Mouse (Mus musculus) testis, adult 2 months (tissue): ENCODE data around the gene Mcm8.

ENCODE experiments used
- CTCF ChIP-seq: fragments of 200-500 bp; IDR thresholded peaks from 2 replicates; pipeline ENCODE4 v1.5.1; 2012; ENCODE audit warnings: low read depth, mild to moderate bottlenecking, inconsistent platforms, low read length, moderate library complexity; ENCODE audit not compliant: control insufficient read depth, insufficient read depth, insufficient replicate concordance
- POLR2A ChIP-seq: fragments of 200-500 bp; IDR thresholded peaks from 2 replicates; pipeline ENCODE4 v1.6.1; 2012; ENCODE audit warnings: low read depth, mild to moderate bottlenecking, inconsistent platforms, low read length, moderate library complexity; ENCODE audit not compliant: control insufficient read depth

DNA sequence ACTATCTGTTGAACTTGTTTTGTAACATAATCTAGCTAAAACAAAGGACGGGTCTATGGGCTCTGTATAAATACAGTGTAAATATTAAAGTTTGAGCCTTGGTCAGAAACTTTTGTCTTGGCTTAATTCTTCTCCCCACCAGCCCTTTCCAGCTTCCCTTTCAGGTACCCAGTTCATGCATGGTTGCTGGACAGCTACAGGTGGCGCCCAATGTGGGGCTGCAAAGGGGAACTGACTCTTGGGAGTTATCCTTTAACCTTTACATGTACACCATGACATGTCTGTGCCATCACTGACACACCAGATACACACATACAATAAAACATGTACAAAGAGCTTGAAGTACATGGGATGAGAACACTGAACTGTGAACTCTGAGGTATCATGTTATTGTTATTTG is 13.0 kb upstream of the Mcm8 start:
- TF ChIP-seq CTCF: no peak
- TF ChIP-seq POLR2A: no peak
